In the genomic region with DNA sequence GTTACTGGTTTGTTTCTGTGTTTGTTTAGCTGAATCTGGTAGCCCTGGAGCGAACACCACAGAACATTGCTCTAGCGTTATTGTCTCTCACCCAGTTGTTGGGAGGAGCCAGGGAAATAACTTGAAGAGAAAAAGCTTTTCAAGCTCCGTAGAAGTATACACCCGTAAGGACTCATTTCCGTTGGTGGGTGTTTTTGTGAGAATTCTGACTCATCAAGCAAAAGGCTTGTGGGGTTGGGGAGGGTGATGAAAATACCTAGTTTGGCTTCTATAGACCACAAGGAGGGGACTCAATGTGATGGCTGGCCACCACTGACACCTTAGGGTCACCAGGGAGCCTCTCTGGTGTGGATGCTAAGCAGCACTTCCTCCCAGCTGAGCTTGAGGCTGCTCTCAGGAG, we compare ENCODE assay signal across 33 mouse cellular contexts. TPM values are rescaled to one million over a fixed set of nuclear protein-coding genes. Genes with fewer than 3 reads are reported as not detected.
DNase-seq lines count a peak whose midpoint lies in the region; ATAC-seq and TF ChIP-seq lines count a peak whose summit lies in the region.
"Had no signal": no experiment of that assay in that cellular context is flagged by ENCODE, and none has a peak within 500 bp of the region (broad histone marks: within the 10 kb centered on the region; RNA-seq: fewer than 3 reads in every experiment).

No protein-coding gene starts in this region.

- H3K4me3 ChIP-seq in myocyte, result no peak overlapping the region
- H3K4me3 ChIP-seq: embryonic facial prominence, embryonic 13.5 days; erythroblast, embryonic 14.5 days; heart, embryonic 10.5 days; heart, embryonic 15.5 days; midbrain, embryonic 10.5 days; midbrain, embryonic 15.5 days; neural tube, embryonic 13.5 days; stomach, embryonic 15.5 days had no signal

- no peak overlapping the region for H3ac ChIP-seq in myocyte (ENCODE audit: control insufficient read depth, insufficient read length)

- intact Hi-C loops in left cerebral cortex, postnatal 4 days (cut with DNase I), result no loop called here

- H3K79me2 ChIP-seq in myocyte (ENCODE audit: control insufficient read depth, insufficient read depth), result no peaks in the 10 kb centered on the region

- no peak for ATAC-seq in megakaryocyte-erythroid progenitor cell, adult 5-6 weeks (replicated peaks; ENCODE audit: low FRiP score, low TSS enrichment, poor library complexity, severe bottlenecking)
- ATAC-seq: forebrain, embryonic 16.5 days; hindbrain, embryonic 16.5 days; intestine, embryonic 16.5 days; midbrain, embryonic 15.5 days had no signal

- H3K27me3 ChIP-seq in myocyte (ENCODE audit: control insufficient read depth, insufficient read depth, insufficient read length), result no peaks in the 10 kb centered on the region
- H3K27me3 ChIP-seq: embryonic facial prominence, embryonic 13.5 days; midbrain, embryonic 15.5 days; neural tube, embryonic 13.5 days; stomach, embryonic 15.5 days had no signal

- peak; percentile 24 to 46 for DNase-seq in left cerebral cortex, adult 18-20 months (ENCODE audit: low spot score in 2 of 2)
- DNase-seq in left cerebral cortex, postnatal 4 days, result no peak
- peak; percentile 13 for DNase-seq in CD4-positive, CD25-positive, alpha-beta regulatory T cell, adult 2 months (ENCODE audit: low read depth, low spot score)
- peak; percentile 76 for DNase-seq in brain, adult 2 months (ENCODE audit: low read depth, low spot score)
- no peak for DNase-seq in layer of hippocampus, adult 18-20 months (ENCODE audit: low spot score in 2 of 2)
- DNase-seq in urinary bladder, postnatal 36 days (ENCODE audit: low spot score in 2 of 2), result no peak
- DNase-seq: adrenal gland, adult 2 months; cerebellum, adult 9-10 months; cerebellum, postnatal 36 days; gastrocnemius, postnatal 25 days; heart, adult 11 months; kidney, adult 9 months; kidney, postnatal 10 days; liver; lung, adult 2 months; lung, postnatal 10 days; thymus, postnatal 25 days had no signal

- TF ChIP-seq POLR2A in myocyte (IDR thresholded peaks at IDR 0.05; ENCODE audit: insufficient read length, low read depth), result no peak

- H3K36me3 ChIP-seq in myocyte (ENCODE audit: control insufficient read depth, insufficient read depth), result no peaks in the 10 kb centered on the region
- H3K36me3 ChIP-seq: embryonic facial prominence, embryonic 13.5 days; heart, embryonic 10.5 days; heart, embryonic 15.5 days; midbrain, embryonic 10.5 days; midbrain, embryonic 15.5 days; neural tube, embryonic 13.5 days; stomach, embryonic 15.5 days had no signal

- peak overlapping the region; percentile 54 for H3K4me2 ChIP-seq in myocyte (ENCODE audit: low read depth)
- H3K4me2 ChIP-seq: embryonic facial prominence, embryonic 13.5 days; heart, embryonic 15.5 days; midbrain, embryonic 15.5 days; neural tube, embryonic 13.5 days; stomach, embryonic 15.5 days had no signal

TF ChIP-seq in myocyte, 11 proteins besides CTCF, POLR2A, EP300 and RAD21:
- TF ChIP-seq E2F4 (IDR thresholded peaks at IDR 0.05; ENCODE audit: insufficient read depth), result no peak
- TF ChIP-seq CEBPB (IDR thresholded peaks at IDR 0.05; ENCODE audit: insufficient read depth, poor library complexity, severe bottlenecking), result no peak
- no peak for TF ChIP-seq MAX (IDR thresholded peaks at IDR 0.05; ENCODE audit: low read depth)

RNA-seq across cellular contexts. Expression of a gene that starts 10.5 kb away (rescaled TPM):
- total RNA-seq in left cerebral cortex, adult 18-20 months (2021), result under 1 TPM; 0.77 to 0.91 TPM
- total RNA-seq in left cerebral cortex, postnatal 4 days (2021), result under 1 TPM; 0.48 to 0.50 TPM
- 0.04 TPM for polyA plus RNA-seq in myocyte (2012; fragmentation: generic; extraction: Trizol)
- under 1 TPM; 0.17 to 0.18 TPM for total RNA-seq in layer of hippocampus, adult 18-20 months (2021)
- total RNA-seq in megakaryocyte-erythroid progenitor cell, adult 5-6 weeks (2014; fragmentation: Nextera tagmentation), result 1.2 TPM in 1 of 2 replicates, not detected in the other
- total RNA-seq in megakaryocyte-erythroid progenitor cell, adult 5-6 weeks (2017), result 0.11 TPM in 1 of 2 replicates, not detected in the other
- total RNA-seq: gastrocnemius, postnatal 25 days had no signal
- polyA plus RNA-seq: erythroblast, embryonic 14.5 days; heart, embryonic 10.5 days; hindbrain, embryonic 11.5 days; limb, embryonic 11.5 days; macrophage; midbrain, embryonic 10.5 days had no signal

RNA-seq across cellular contexts. Expression of a gene that starts 54.0 kb away (rescaled TPM):
- 1 to 10 TPM; 2.9 to 3.1 TPM for total RNA-seq in left cerebral cortex, adult 18-20 months (2021)
- 10 to 100 TPM; 14.0 to 15.4 TPM for total RNA-seq in left cerebral cortex, postnatal 4 days (2021)
- polyA plus RNA-seq in myocyte (2012; fragmentation: generic; extraction: Trizol), result 6.6 TPM
- total RNA-seq in layer of hippocampus, adult 18-20 months (2021), result 1 to 10 TPM; 2.1 to 2.3 TPM
- 18.6 and 31.0 TPM in 2 replicates for total RNA-seq in megakaryocyte-erythroid progenitor cell, adult 5-6 weeks (2014; fragmentation: Nextera tagmentation)
- 30.9 and 31.3 TPM in 2 replicates for total RNA-seq in megakaryocyte-erythroid progenitor cell, adult 5-6 weeks (2017)

Comparison
In these comparisons a context has a peak if more than half of its experiments do, and no peak if none do; other contexts are left out.
1. DNase-seq: peak in left cerebral cortex, adult 18-20 months (2 of 2), CD4-positive, CD25-positive, alpha-beta regulatory T cell, adult 2 months (single experiment) and brain, adult 2 months (single experiment); none in left cerebral cortex, postnatal 4 days (single experiment), layer of hippocampus, adult 18-20 months (0 of 2) and urinary bladder, postnatal 36 days (0 of 2).